Mouse (Mus musculus) CH12.LX (cell line): ENCODE results near the gene Gm13030. TPM values are rescaled to one million over a fixed set of nuclear protein-coding genes. Genes with fewer than 3 reads are reported as not detected.

Experiments used
- DNase-seq: peaks from one replicate; pipeline ENCODE4 v3.0.0-alpha.2; 2013; ENCODE audit errors: extremely low read depth
- H3K27ac ChIP-seq: 2 replicates; pipeline ENCODE4 v1.5.1; 2012; ENCODE audit warnings: low read depth, mild to moderate bottlenecking, control low read depth, moderate library complexity; ENCODE audit not compliant: insufficient read depth
- H3K27me3 ChIP-seq: replicated peaks from 2 replicates; pipeline ENCODE3; 2012; ENCODE audit warnings: inconsistent platforms
- H3K36me3 ChIP-seq, 2 experiments: replicated peaks in 1 of 2; 2 replicates each; pipeline versions ENCODE3 to v1.6.1; 2012; ENCODE audit warnings: inconsistent platforms in 1 of 2, low read length in 1 of 2, mild to moderate bottlenecking in 1 of 2, mixed read lengths in 1 of 2, moderate library complexity in 1 of 2; ENCODE audit not compliant: control insufficient read depth in 1 of 2, insufficient read depth in 1 of 2
- H3K4me1 ChIP-seq, 2 experiments: 2 replicates each; pipeline ENCODE4 v1.6.1; 2012; ENCODE audit warnings: inconsistent platforms in 1 of 2, moderate library complexity in 1 of 2; ENCODE audit not compliant: insufficient read depth in 2 of 2, control insufficient read depth in 1 of 2
- H3K4me2 ChIP-seq: 2 replicates; pipeline ENCODE4 v1.6.1; 2012; ENCODE audit warnings: low read depth, mild to moderate bottlenecking, control low read depth; ENCODE audit not compliant: poor library complexity, insufficient read depth, severe bottlenecking
- H3K4me3 ChIP-seq, 3 experiments: fragments of 150-350 bp in 1 of 3; sonication (generic) in 1 of 3; replicated peaks in 1 of 3; 2 replicates each; pipeline versions ENCODE3 to v1.5.1; 2011 to 2012; ENCODE audit warnings: low read depth in 2 of 3, low read length in 2 of 3, mild to moderate bottlenecking in 2 of 3, moderate library complexity in 2 of 3, control low read depth in 1 of 3, improper control_type of control experiment in 1 of 3, inconsistent platforms in 1 of 3, mixed read lengths in 1 of 3; ENCODE audit not compliant: poor library complexity in 1 of 3
- H3K79me2 ChIP-seq: replicated peaks from 2 replicates; pipeline ENCODE4 v1.6.1; 2012; ENCODE audit warnings: mild to moderate bottlenecking, moderate library complexity; ENCODE audit not compliant: control insufficient read depth, poor library complexity, insufficient read depth, severe bottlenecking; ENCODE audit errors: extremely low read depth
- H3K9ac ChIP-seq: 2 replicates; pipeline ENCODE4 v1.6.1; 2012; ENCODE audit warnings: low read depth, mild to moderate bottlenecking, control low read depth, moderate library complexity; ENCODE audit not compliant: insufficient read depth
- H3K9me3 ChIP-seq: replicated peaks from 2 replicates; pipeline ENCODE3; 2012; ENCODE audit warnings: low read length, inconsistent platforms, mixed read lengths
- CHD2 ChIP-seq: IDR thresholded peaks from 2 replicates; pipeline ENCODE4 v1.6.1; 2011; ENCODE audit warnings: low read length, improper control_type of control experiment
- CTCF ChIP-seq, 2 experiments: IDR thresholded peaks in 1 of 2; conservative IDR thresholded peaks in 1 of 2; 2 replicates each; pipeline ENCODE4 v1.5.1; 2011 to 2012; ENCODE audit warnings: low read depth in 2 of 2, low read length in 2 of 2, improper control_type of control experiment in 1 of 2, inconsistent platforms in 1 of 2, mild to moderate bottlenecking in 1 of 2, moderate library complexity in 1 of 2
- ELF1 ChIP-seq: IDR thresholded peaks from 2 replicates; pipeline ENCODE4 v1.6.1; 2014; ENCODE audit warnings: low read depth, mild to moderate bottlenecking, inconsistent platforms, low read length, improper control_type of control experiment
- ETS1 ChIP-seq: conservative IDR thresholded peaks from 2 replicates; pipeline ENCODE4 v1.6.1; 2012; ENCODE audit warnings: low read depth, mild to moderate bottlenecking, inconsistent platforms, low read length, improper control_type of control experiment, moderate library complexity
- GABPA ChIP-seq: IDR thresholded peaks from 2 replicates; pipeline ENCODE4 v1.6.1; 2012; ENCODE audit warnings: low read depth, low read length, improper control_type of control experiment, inconsistent platforms; ENCODE audit not compliant: insufficient replicate concordance
- HCFC1 ChIP-seq: IDR thresholded peaks from 2 replicates; pipeline ENCODE4 v1.6.1; 2012; ENCODE audit warnings: low read depth, mild to moderate bottlenecking, inconsistent platforms, low read length, improper control_type of control experiment
- IRF4 ChIP-seq: IDR thresholded peaks from 2 replicates; pipeline ENCODE4 v1.6.1; 2014; ENCODE audit warnings: low read depth, mild to moderate bottlenecking, inconsistent platforms, low read length, improper control_type of control experiment
- MAX ChIP-seq: IDR thresholded peaks from 2 replicates; pipeline ENCODE4 v1.6.1; 2011; ENCODE audit warnings: low read length, improper control_type of control experiment
- MAZ ChIP-seq: IDR thresholded peaks from 2 replicates; pipeline ENCODE4 v1.6.1; 2012; ENCODE audit warnings: low read depth, mild to moderate bottlenecking, inconsistent platforms, low read length, improper control_type of control experiment, moderate library complexity
- MEF2A ChIP-seq: IDR thresholded peaks from 2 replicates; pipeline ENCODE4 v1.6.1; 2014; ENCODE audit warnings: low read depth, mild to moderate bottlenecking, inconsistent platforms, low read length, improper control_type of control experiment, borderline replicate concordance
- MYC ChIP-seq: IDR thresholded peaks from 2 replicates; pipeline ENCODE4 v1.6.1; 2011; ENCODE audit warnings: low read depth, mild to moderate bottlenecking, improper control_type of control experiment, low read length
- NRF1 ChIP-seq: IDR thresholded peaks from 2 replicates; pipeline ENCODE4 v1.6.1; 2014; ENCODE audit warnings: low read depth, mild to moderate bottlenecking, inconsistent platforms, low read length, improper control_type of control experiment, moderate library complexity
- PAX5 ChIP-seq: IDR thresholded peaks from 2 replicates; pipeline ENCODE4 v1.6.1; 2012; ENCODE audit warnings: low read length, inconsistent platforms, mixed read lengths
- RAD21 ChIP-seq: IDR thresholded peaks from 2 replicates; pipeline ENCODE4 v1.6.1; 2011; ENCODE audit warnings: low read depth, mild to moderate bottlenecking, low read length, improper control_type of control experiment, moderate library complexity
- SIN3A ChIP-seq: IDR thresholded peaks from 2 replicates; pipeline ENCODE4 v1.6.1; 2012; ENCODE audit warnings: low read length, improper control_type of control experiment, inconsistent platforms
- SMC3 ChIP-seq: IDR thresholded peaks from 2 replicates; pipeline ENCODE4 v1.6.1; 2011; ENCODE audit warnings: low read depth, low read length, improper control_type of control experiment
- TCF12 ChIP-seq: IDR thresholded peaks from 2 replicates; pipeline ENCODE4 v1.6.1; 2014; ENCODE audit warnings: low read depth, mild to moderate bottlenecking, inconsistent platforms, low read length, improper control_type of control experiment
- UBTF ChIP-seq: IDR thresholded peaks from 2 replicates; pipeline ENCODE4 v1.6.1; 2012; ENCODE audit warnings: low read depth, mild to moderate bottlenecking, inconsistent platforms, low read length, improper control_type of control experiment, moderate library complexity
- USF1 ChIP-seq: IDR thresholded peaks from 2 replicates; pipeline ENCODE4 v1.6.1; 2014; ENCODE audit warnings: low read depth, mild to moderate bottlenecking, inconsistent platforms, low read length, improper control_type of control experiment
- ZC3H11A ChIP-seq: IDR thresholded peaks from 2 replicates; pipeline ENCODE4 v1.6.1; 2012; ENCODE audit warnings: low read depth, mild to moderate bottlenecking, inconsistent platforms, low read length, improper control_type of control experiment
- ZKSCAN1 ChIP-seq: IDR thresholded peaks from 2 replicates; pipeline ENCODE4 v1.6.1; 2012; ENCODE audit warnings: low read depth, inconsistent platforms, low read length, improper control_type of control experiment, borderline replicate concordance
- ZMIZ1 ChIP-seq: IDR thresholded peaks from 2 replicates; pipeline ENCODE4 v1.6.1; 2012; ENCODE audit warnings: low read depth, mild to moderate bottlenecking, inconsistent platforms, low read length, improper control_type of control experiment
- ZNF384 ChIP-seq: IDR thresholded peaks from 2 replicates; pipeline ENCODE4 v1.6.1; 2012; ENCODE audit warnings: low read depth, low read length, improper control_type of control experiment, inconsistent platforms
- dilution Hi-C: fragments of 300-500 bp; cut with MboI; formaldehyde crosslinking; loops from 2 replicates; pipeline ENCODE4 v1.14.3; 2020; ENCODE audit warnings: low sequenced_read_pairs; ENCODE audit not compliant: extremely low pct_unique_long_range_greater_than_20kb, extremely low pct_ligation_motif_present
- in situ Hi-C: fragments of 300-500 bp; cut with MboI; formaldehyde crosslinking; loops from 3 replicates; pipeline ENCODE4 v1.14.3; 2019; ENCODE audit warnings: low sequenced_read_pairs, low pct_ligation_motif_present, low pct_unique_long_range_greater_than_20kb, mixed read lengths
- polyA plus RNA-seq: library from polyadenylated mRNA; unstranded; fragments of >175 nt; gene quantifications from 2 replicates; pipeline ENCODE4 v1.2.1, GENCODE M21; 2012; ENCODE audit warnings: low read depth; ENCODE audit not compliant: insufficient read length
- total RNA-seq, 2 experiments: library from RNA; depleted of rRNA; stranded (reverse); fragments of 300-350 nt in 1 of 2; fragments of >200 nt in 1 of 2; gene quantifications; 2 replicates each; pipeline ENCODE4 v1.2.3; 2012 to 2014

Gm13030 gene
- total and polyA plus RNA-seq, 3 experiments, result not detected

DNA sequence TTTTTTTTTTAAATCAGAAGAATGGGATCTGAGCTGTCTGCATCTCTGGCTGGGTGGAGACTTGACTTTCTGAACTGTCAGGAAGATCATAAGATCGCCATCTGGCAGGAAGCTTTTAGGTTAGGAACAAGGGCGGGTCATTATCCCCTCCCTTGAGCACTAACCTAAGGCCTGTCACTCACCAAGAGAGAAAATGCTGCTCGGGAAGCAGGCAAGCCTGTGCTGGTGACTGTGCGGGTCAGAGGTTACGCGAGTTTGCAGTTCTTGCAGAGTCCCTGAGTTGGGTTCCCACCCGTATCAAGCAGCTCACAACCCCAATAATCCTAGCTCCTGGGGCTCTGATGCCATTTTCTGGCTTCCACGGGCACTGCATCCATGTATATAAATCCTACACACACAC lies 5.1 kb downstream of the Gm13030 start:
- in situ Hi-C loops, result no loop called here
- Histone ChIP-seq H3K4me2 (no peak overlapping the region), H3K27me3 (peaks cover 74% of the 10 kb centered on the region), H3K9me3 (peaks cover 7% of the 10 kb centered on the region), H3K4me3 (no peak overlapping the region), H3K9ac (no peak overlapping the region), H3K36me3 (no peaks in the 10 kb centered on the region), H3K79me2 (no peaks in the 10 kb centered on the region), H3K4me1 (peaks cover 4 to 5% of the 10 kb centered on the region in 2 experiments; a peak in 3 of 4 replicates), H3K27ac (no peak overlapping the region)
- no peak for DNase-seq
- TF ChIP-seq CHD2 (no peak), TCF12 (no peak), CTCF (conservative IDR thresholded peaks at IDR 0.05 in 1 of 2, IDR thresholded peaks at IDR 0.05 in 1 of 2; ENCODE audit: low read depth in 2 of 2, low read length in 2 of 2) (no peak), ELF1 (no peak), USF1 (no peak), ZC3H11A (no peak), MYC (no peak), SMC3 (no peak), NRF1 (no peak), PAX5 (no peak), ETS1 (no peak), ZNF384 (no peak), GABPA (no peak), MAX (no peak), MEF2A (no peak), ZMIZ1 (no peak), HCFC1 (no peak)
- dilution Hi-C loops, result no loop called here

DNA sequence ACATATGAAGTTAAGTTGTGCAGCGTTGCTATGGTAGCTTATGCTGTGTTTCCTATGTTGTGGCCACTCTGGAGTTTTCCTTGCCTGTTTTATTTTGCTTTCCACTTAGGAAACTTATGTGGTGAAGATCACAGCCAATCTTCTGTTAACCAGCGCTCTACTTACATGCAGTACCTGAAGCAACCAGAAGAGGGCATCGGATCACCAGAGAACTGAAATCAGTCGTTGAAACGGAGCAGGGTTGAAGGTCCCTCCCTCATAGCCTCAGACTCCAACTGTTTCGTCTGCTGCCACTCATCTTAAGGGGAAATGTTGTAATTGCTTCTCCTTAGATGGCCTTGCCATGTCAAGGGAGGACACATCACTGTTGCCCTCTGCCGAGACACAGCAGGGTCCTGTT lies 7.4 kb downstream of the Gm13030 start:
- in situ Hi-C loops, result no loop called here

More for the DNA sequence above, 7.4 kb downstream of the Gm13030 start:
- no peaks in the 10 kb centered on the region for H3K36me3 ChIP-seq
- peaks cover 4 to 5% of the 10 kb centered on the region in 2 experiments; a peak in 3 of 4 replicates for H3K4me1 ChIP-seq
- DNase-seq, result peak; percentile 77
- H3K9ac ChIP-seq, result no peak overlapping the region
- peaks cover 7% of the 10 kb centered on the region for H3K9me3 ChIP-seq
- no peak overlapping the region for H3K4me3 ChIP-seq
- H3K27ac ChIP-seq, result no peak overlapping the region
- TF ChIP-seq ZC3H11A (peak; percentile 15; the same call in 1 of the 2 replicates), PAX5 (no peak), ZMIZ1 (no peak), CTCF (conservative IDR thresholded peaks at IDR 0.05 in 1 of 2, IDR thresholded peaks at IDR 0.05 in 1 of 2; ENCODE audit: low read depth in 2 of 2, low read length in 2 of 2) (peak; percentile 85 to 89), SMC3 (peak; percentile 83), SIN3A (0 out of 2 replicates have a peak, but pooled peaks have one; percentile 29), ZKSCAN1 (no peak), IRF4 (no peak), RAD21 (peak; percentile 73), MEF2A (no peak), MAZ (no peak), USF1 (no peak), UBTF (no peak)
- no peaks in the 10 kb centered on the region for H3K79me2 ChIP-seq
- H3K27me3 ChIP-seq, result peaks cover 80% of the 10 kb centered on the region
- peak overlapping the region; percentile 57 for H3K4me2 ChIP-seq
- dilution Hi-C loops, result no loop called here
